Mouse (Mus musculus) C2C12 (cell line): ENCODE measurements around the gene Ppm1b. TPM values are rescaled to one million over a fixed set of nuclear protein-coding genes. Genes with fewer than 3 reads are reported as not detected.

Experiments used
- H3K27me3 ChIP-seq: one replicate; pipeline ENCODE4 v1.6.1; 2011; ENCODE audit not compliant: control insufficient read depth, insufficient read depth, insufficient read length
- H3K36me3 ChIP-seq: one replicate; pipeline ENCODE4 v1.6.1; 2011; ENCODE audit not compliant: control insufficient read depth, insufficient read depth
- H3K4me3 ChIP-seq: one replicate; pipeline ENCODE4 v1.5.1; 2011; ENCODE audit warnings: mild to moderate bottlenecking, control low read depth; ENCODE audit not compliant: poor library complexity, insufficient read depth, severe bottlenecking
- H3K79me2 ChIP-seq: one replicate; pipeline ENCODE4 v1.6.1; 2011; ENCODE audit not compliant: control insufficient read depth, insufficient read depth
- H3K79me3 ChIP-seq: one replicate; pipeline ENCODE4 v1.6.1; 2011; ENCODE audit warnings: low read depth, control low read depth
- H3ac ChIP-seq: one replicate; pipeline ENCODE3; 2011; ENCODE audit warnings: low read depth; ENCODE audit not compliant: control insufficient read depth, insufficient read length
- CEBPB ChIP-seq: IDR thresholded peaks from one replicate; pipeline ENCODE4 v1.6.1; 2011; ENCODE audit warnings: low read depth, mild to moderate bottlenecking, control low read depth, moderate library complexity
- CTCF ChIP-seq: IDR thresholded peaks from one replicate; pipeline ENCODE4 v1.5.1; 2011; ENCODE audit not compliant: control insufficient read depth, insufficient read depth, insufficient read length
- FOSL1 ChIP-seq: IDR thresholded peaks from one replicate; pipeline ENCODE4 v1.8.0; 2011; ENCODE audit warnings: mild to moderate bottlenecking, low read length; ENCODE audit not compliant: poor library complexity, insufficient read depth, severe bottlenecking
- MAX ChIP-seq: IDR thresholded peaks from one replicate; pipeline ENCODE4 v1.6.1; 2011; ENCODE audit warnings: mild to moderate bottlenecking, control low read depth
- MYOD1 ChIP-seq: IDR thresholded peaks from one replicate; pipeline ENCODE4 v1.6.1; 2011; ENCODE audit warnings: low read depth; ENCODE audit not compliant: control insufficient read depth, insufficient read length
- MYOG ChIP-seq: IDR thresholded peaks from one replicate; pipeline ENCODE4 v1.6.1; 2011; ENCODE audit not compliant: control insufficient read depth, insufficient read length; ENCODE audit errors: extremely low read depth
- USF1 ChIP-seq: IDR thresholded peaks from one replicate; pipeline ENCODE4 v1.6.1; 2011; ENCODE audit warnings: low read depth, mild to moderate bottlenecking, control low read depth, moderate library complexity
- polyA plus RNA-seq: library from polyadenylated mRNA; unstranded; fragments of >200 nt; fragmentation: generic; extraction: Trizol; gene quantifications from one replicate; pipeline ENCODE4 v1.2.1, GENCODE M21; 2012; ENCODE audit warnings: missing spikeins

The Ppm1b gene
- polyA plus RNA-seq, 1 experiment, result 23.3 TPM

DNA sequence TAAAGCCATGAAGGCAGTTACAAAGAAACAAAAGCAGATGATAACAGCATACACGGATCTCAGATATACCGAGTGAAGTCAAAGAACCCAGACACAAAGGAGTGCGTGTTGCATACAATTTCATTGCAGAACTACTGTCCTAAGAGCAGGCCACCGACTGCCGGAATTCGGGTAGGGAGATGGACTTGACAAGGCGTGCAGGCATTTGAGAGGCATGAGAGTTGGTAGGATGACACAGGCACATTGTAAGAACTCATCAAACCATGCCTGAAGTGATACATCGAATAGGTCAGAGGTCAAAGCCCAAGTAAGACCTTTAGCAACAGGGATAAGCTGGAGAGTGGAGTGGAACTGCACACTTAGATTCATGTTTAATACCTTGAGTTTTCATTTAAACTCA lies 13.4 kb downstream of the Ppm1b start:
- TF ChIP-seq USF1 (no peak), CEBPB (no peak), CTCF (no peak), MAX (no peak)
- Histone ChIP-seq H3K79me3 (peaks cover 91% of the 10 kb centered on the region), H3K4me3 (no peak overlapping the region), H3K79me2 (peaks cover 100% of the 10 kb centered on the region), H3K27me3 (no peaks in the 10 kb centered on the region), H3K36me3 (peaks cover 2% of the 10 kb centered on the region), H3ac (no peak overlapping the region)

DNA sequence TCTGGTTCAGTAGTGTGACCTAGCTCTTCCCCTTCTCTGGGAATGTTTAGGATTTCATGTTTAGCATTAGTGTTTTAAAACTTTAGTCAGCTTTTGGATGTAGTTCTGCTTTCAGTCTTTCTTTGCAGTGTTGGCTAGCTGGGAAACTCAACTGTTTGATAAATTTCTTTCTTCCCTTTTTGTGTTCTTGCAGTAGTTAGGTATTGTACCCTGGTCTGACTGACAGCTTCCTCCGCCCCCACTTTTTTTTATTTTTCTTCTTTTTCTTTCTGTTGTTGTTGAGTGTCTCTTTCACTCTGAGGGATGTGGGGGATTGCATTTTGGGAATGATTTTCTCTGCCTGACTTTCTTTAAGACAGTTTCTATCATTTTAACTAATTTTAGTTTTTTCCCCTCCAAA lies 25.2 kb downstream of the Ppm1b start:
- Histone ChIP-seq H3K36me3 (peaks cover 7% of the 10 kb centered on the region), H3K27me3 (no peaks in the 10 kb centered on the region), H3K79me2 (peaks cover 97% of the 10 kb centered on the region), H3ac (no peak overlapping the region), H3K79me3 (peaks cover 77% of the 10 kb centered on the region), H3K4me3 (no peak overlapping the region)
- TF ChIP-seq CEBPB, result no peak
- TF ChIP-seq USF1, result no peak
- no peak for TF ChIP-seq FOSL1
- no peak for TF ChIP-seq MYOD1
- no peak for TF ChIP-seq CTCF
- no peak for TF ChIP-seq MYOG
- TF ChIP-seq MAX, result no peak

DNA sequence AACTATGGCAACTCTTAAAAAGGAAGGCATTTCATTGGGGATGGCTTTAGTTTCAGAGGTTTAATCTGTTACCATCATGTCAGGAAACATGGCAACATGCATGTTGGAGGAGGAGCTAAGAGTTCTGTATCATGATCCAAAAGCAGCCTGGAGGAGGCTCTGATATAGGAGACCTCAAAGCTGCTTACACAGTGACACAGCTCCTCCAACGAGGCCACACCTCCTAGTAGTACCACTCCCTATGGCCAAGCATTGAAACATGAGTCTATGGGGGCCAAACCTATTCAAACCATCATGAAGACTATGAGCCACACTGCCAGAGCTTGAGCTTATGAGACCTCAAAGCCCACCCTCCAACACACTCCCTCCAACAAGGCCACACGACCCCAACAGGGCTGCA lies 26.2 kb downstream of the Ppm1b start:
- H3K79me2 ChIP-seq, result peaks cover 97% of the 10 kb centered on the region
- no peak for TF ChIP-seq MYOD1
- no peak for TF ChIP-seq CEBPB
- TF ChIP-seq FOSL1, result no peak
- TF ChIP-seq CTCF, result no peak
- no peak for TF ChIP-seq MAX
- TF ChIP-seq USF1, result no peak
- TF ChIP-seq MYOG, result no peak
- no peaks in the 10 kb centered on the region for H3K27me3 ChIP-seq
- H3K4me3 ChIP-seq, result no peak overlapping the region
- H3K36me3 ChIP-seq, result peaks cover 7% of the 10 kb centered on the region
- peaks cover 76% of the 10 kb centered on the region for H3K79me3 ChIP-seq
- H3ac ChIP-seq, result no peak overlapping the region

DNA sequence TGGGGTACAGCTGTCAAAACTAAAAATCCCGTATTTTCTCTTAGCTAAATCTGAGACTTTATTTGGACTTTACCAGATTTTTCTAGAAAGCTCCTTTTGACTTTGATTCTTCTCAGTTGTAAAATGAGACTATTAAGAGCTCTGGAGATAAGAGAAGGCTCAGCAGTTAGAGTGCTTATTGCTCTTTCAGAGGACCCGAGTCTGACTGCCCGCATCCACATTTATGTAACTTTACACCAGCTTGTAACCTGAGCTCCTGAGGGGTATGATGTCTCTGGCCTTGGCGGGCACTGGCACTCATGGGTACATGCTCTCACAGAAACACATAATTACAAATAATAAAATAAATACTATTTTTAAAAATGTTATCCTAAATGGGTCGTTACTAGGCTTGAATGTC lies 29.8 kb downstream of the Ppm1b start:
- peaks cover 73% of the 10 kb centered on the region for H3K79me3 ChIP-seq

DNA sequence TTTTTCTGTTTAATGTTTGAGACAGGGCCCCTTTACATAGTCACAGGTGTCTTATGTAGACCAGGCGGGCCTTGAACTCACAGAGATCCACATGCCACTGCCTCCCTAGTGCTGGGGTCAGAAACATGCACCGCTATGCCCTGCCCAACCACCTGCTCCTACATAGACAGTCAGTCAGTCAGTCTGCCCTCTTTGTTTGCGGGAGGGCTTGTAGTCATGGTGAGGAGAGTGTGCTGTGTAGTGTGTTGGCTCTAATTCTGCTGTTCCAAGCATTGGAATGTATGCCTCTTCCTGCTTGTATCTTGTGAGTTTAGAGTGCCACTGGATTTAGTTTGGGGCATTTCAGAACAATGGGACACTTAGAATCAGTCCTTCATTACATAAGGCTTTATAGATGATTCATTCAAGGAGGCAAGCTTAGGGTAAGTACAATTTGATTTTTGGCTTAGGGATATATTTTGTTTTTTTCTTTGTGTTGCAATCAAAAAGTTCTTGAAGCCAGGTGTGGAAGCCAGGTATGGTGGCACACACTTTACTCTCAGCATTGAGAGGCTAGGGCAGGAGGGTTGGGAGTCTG lies 31.4 kb downstream of the Ppm1b start:
- Histone ChIP-seq H3K4me3 (no peak overlapping the region), H3K27me3 (no peaks in the 10 kb centered on the region), H3K79me2 (peaks cover 97% of the 10 kb centered on the region), H3K36me3 (peaks cover 7% of the 10 kb centered on the region), H3ac (no peak overlapping the region), H3K79me3 (peaks cover 70% of the 10 kb centered on the region)
- TF ChIP-seq CEBPB (no peak), MAX (no peak), MYOG (no peak), CTCF (no peak), FOSL1 (no peak), MYOD1 (no peak), USF1 (no peak)

More for the DNA sequence above, 29.8 kb downstream of the Ppm1b start:
- Histone ChIP-seq H3K36me3 (peaks cover 7% of the 10 kb centered on the region), H3ac (no peak overlapping the region), H3K4me3 (no peak overlapping the region), H3K79me2 (peaks cover 98% of the 10 kb centered on the region), H3K27me3 (no peaks in the 10 kb centered on the region)
- TF ChIP-seq MYOG, result no peak
- no peak for TF ChIP-seq MYOD1
- no peak for TF ChIP-seq USF1
- TF ChIP-seq FOSL1, result no peak

DNA sequence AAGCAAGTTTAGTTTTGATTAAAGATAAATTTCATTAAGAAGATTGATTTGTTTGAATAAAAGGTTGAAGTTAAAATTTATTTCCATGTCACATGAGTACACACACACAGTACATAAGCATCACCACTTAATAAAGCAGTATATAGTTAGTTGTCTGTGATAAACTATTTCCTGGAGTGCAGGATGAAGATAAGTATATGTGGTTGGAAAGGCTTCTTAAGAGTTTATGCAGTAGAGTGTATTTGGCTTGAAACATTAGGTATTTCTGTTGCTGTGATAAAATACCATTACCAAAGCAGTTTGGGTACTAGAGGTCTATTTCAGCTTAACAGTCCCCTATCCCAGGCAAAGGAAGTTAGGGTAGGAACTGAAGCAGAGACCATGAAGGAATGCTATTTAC lies 32.0 kb downstream of the Ppm1b start:
- H3K36me3 ChIP-seq, result peaks cover 7% of the 10 kb centered on the region
- H3K79me2 ChIP-seq, result peaks cover 97% of the 10 kb centered on the region
- H3K79me3 ChIP-seq, result peaks cover 68% of the 10 kb centered on the region
- no peaks in the 10 kb centered on the region for H3K27me3 ChIP-seq
- H3K4me3 ChIP-seq, result no peak overlapping the region
- TF ChIP-seq FOSL1 (no peak), MYOD1 (no peak), MAX (no peak), MYOG (no peak), CTCF (no peak), USF1 (no peak), CEBPB (no peak)
- no peak overlapping the region for H3ac ChIP-seq
